In the genomic region with DNA sequence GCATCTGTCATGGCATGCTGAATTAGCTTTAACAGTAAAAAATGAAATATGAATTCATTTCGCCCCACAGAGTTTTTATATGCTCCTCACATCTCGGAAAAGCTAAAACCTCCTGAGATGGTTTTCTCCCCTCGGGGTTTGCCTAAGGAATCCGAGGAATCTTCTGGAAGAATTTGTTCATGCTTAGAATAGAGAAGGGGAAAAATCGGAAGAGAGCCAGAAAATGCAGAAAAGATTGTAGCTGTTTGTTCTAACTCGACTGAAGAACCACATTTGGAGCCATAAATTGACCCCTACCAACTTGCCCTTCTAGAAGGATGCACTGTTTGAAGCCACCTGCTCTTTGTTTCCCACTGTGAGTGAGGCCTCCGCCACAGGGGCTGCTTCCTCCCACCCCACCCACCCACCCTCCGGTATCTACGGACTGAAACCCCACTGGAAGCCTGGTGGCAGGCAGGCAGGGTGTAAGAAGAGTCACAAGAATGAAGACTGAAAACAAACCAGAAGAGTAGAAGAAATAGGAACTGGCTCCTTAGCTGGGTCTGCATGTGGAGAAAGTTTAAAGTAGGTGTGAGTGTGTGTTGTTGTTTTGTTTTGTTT, we compare ENCODE assay signal across 24 mouse cellular contexts. TPM values are rescaled to one million over a fixed set of nuclear protein-coding genes. Genes with fewer than 3 reads are reported as not detected.
A peak's percentile ranks its signal among the peaks of the same experiment; 100 is the strongest.
DNase-seq lines count a peak whose midpoint lies in the region; ATAC-seq and TF ChIP-seq lines count a peak whose summit lies in the region.
"Had no signal": no experiment of that assay in that cellular context is flagged by ENCODE, and none has a peak within 500 bp of the region (broad histone marks: within the 10 kb centered on the region; RNA-seq: fewer than 3 reads in every experiment).

No protein-coding gene starts in this region.

- WGBS in hindbrain, postnatal 0 days = 57% methylated on average over 9 of the region's 9 CpGs
- WGBS in hindbrain, embryonic 13.5 days = 62% methylated on average over 9 of the region's 9 CpGs

- no peak overlapping the region for H3K9ac ChIP-seq in hindbrain, postnatal 0 days (replicated peaks; ENCODE audit: low read length)
- H3K9ac ChIP-seq in hindbrain, embryonic 13.5 days = no peak overlapping the region
- H3K9ac ChIP-seq: embryonic facial prominence, embryonic 15.5 days had no signal

- H3K27ac ChIP-seq in hindbrain, postnatal 0 days = no peak overlapping the region
- no peak overlapping the region for H3K27ac ChIP-seq in hindbrain, embryonic 13.5 days
- H3K27ac ChIP-seq: embryonic facial prominence, embryonic 15.5 days; forebrain, embryonic 10.5 days; heart, adult 2 months had no signal

- H3K27me3 ChIP-seq in hindbrain, postnatal 0 days (ENCODE audit: insufficient read depth, low read length) = no peaks in the 10 kb centered on the region
- no peaks in the 10 kb centered on the region for H3K27me3 ChIP-seq in hindbrain, embryonic 13.5 days
- H3K27me3 ChIP-seq: embryonic facial prominence, embryonic 15.5 days had no signal

- H3K4me2 ChIP-seq in hindbrain, postnatal 0 days (ENCODE audit: low read depth, low read length) = no peak overlapping the region
- H3K4me2 ChIP-seq in hindbrain, embryonic 13.5 days = no peak overlapping the region
- H3K4me2 ChIP-seq: embryonic facial prominence, embryonic 15.5 days; liver, embryonic 11.5 days had no signal

- no peak for TF ChIP-seq CTCF in hindbrain, postnatal 0 days (IDR thresholded peaks at IDR 0.05; ENCODE audit: low read depth)

- H3K4me3 ChIP-seq in hindbrain, postnatal 0 days (ENCODE audit: low read length) = no peak overlapping the region
- no peak overlapping the region for H3K4me3 ChIP-seq in hindbrain, embryonic 13.5 days
- H3K4me3 ChIP-seq: embryonic facial prominence, embryonic 15.5 days; forebrain, embryonic 10.5 days; heart, adult 2 months had no signal

- no peaks in the 10 kb centered on the region for H3K9me3 ChIP-seq in hindbrain, postnatal 0 days (ENCODE audit: low read length)
- H3K9me3 ChIP-seq in hindbrain, embryonic 13.5 days = no peaks in the 10 kb centered on the region
- H3K9me3 ChIP-seq: embryonic facial prominence, embryonic 15.5 days; forebrain, embryonic 10.5 days had no signal

- no peaks in the 10 kb centered on the region for H3K36me3 ChIP-seq in hindbrain, postnatal 0 days (ENCODE audit: insufficient read depth, low read length)
- no peaks in the 10 kb centered on the region for H3K36me3 ChIP-seq in hindbrain, embryonic 13.5 days
- H3K36me3 ChIP-seq: embryonic facial prominence, embryonic 15.5 days; forebrain, embryonic 10.5 days had no signal

- H3K4me1 ChIP-seq in hindbrain, postnatal 0 days (ENCODE audit: insufficient read depth, low read length) = no peaks in the 10 kb centered on the region
- no peaks in the 10 kb centered on the region for H3K4me1 ChIP-seq in hindbrain, embryonic 13.5 days (replicated peaks)

- DNase-seq in hindbrain, postnatal 0 days (ENCODE audit: low spot score) = peak; percentile 13
- DNase-seq in 3T3-L1 (ENCODE audit: low read depth, low spot score) (peak; percentile 26), ZHBTc4 (ENCODE audit: low read depth, low spot score) (peak; percentile 12)
- peak; percentile 62 for DNase-seq in thymus, postnatal 14 days
- DNase-seq in adrenal gland, postnatal 14 days = no peak
- DNase-seq in heart, adult 8-10 months (ENCODE audit: low spot score) = no peak
- DNase-seq: adrenal gland, adult 8-10 months; cerebellum, postnatal 10 days; gastrocnemius, postnatal 10 days; heart, adult 2 months; kidney, adult 9 months; lung, adult 18-20 months; lung, postnatal 36 days; right cerebral cortex, postnatal 14 days had no signal

- no peak for ATAC-seq in hindbrain, postnatal 0 days
- ATAC-seq in hindbrain, embryonic 13.5 days (ENCODE audit: low FRiP score) = no peak
- ATAC-seq: inflammation-experienced regulatory T-cells, adult 6 months; midbrain, embryonic 16.5 days had no signal

RNA-seq across cellular contexts. Expression of gene Cdk15, which starts 41.9 kb away (rescaled TPM):
- total RNA-seq in hindbrain, postnatal 0 days (2014; rRNA removed) = 1.3 TPM in 2 replicates
- 1.5 and 1.8 TPM in 2 replicates for polyA plus RNA-seq in hindbrain, postnatal 0 days (2015; fragmentation: Nextera tagmentation; extraction: Ambion mirVana)
- 0.78 and 1.1 TPM in 2 replicates for polyA plus RNA-seq in hindbrain, embryonic 13.5 days (2015; fragmentation: Nextera tagmentation; extraction: Ambion mirVana)
- total RNA-seq in adrenal gland, postnatal 14 days (2021) = not detected in 2 replicates
- not detected for total RNA-seq in heart, adult 8-10 months (2022)
- total RNA-seq: megakaryocyte-erythroid progenitor cell, adult 5-6 weeks; neutrophil, adult 5-6 weeks had no signal
- polyA plus RNA-seq: heart, adult 2 months; heart, postnatal 0 days; inflammation-experienced regulatory T-cells, adult 6 months; stomach, embryonic 14.5 days had no signal

Comparison
In these comparisons a context has a peak if more than half of its experiments do, and no peak if none do; other contexts are left out.
1. DNase-seq: peak in hindbrain, postnatal 0 days (single experiment), 3T3-L1 (single experiment), ZHBTc4 (single experiment) and thymus, postnatal 14 days (single experiment); none in adrenal gland, postnatal 14 days (single experiment) and heart, adult 8-10 months (single experiment).